Mouse (Mus musculus) layer of hippocampus, adult 9-11 months (tissue): ENCODE results near the gene Lypd3.

Experiments
- DNase-seq: peaks from one replicate; pipeline ENCODE4 v3.0.0; 2022

The Lypd3 gene

GRCm38 (mm10) chr7:24636264-24636663 lies at the start of gene Lypd3:
Gene Lypd3 (plus strand): TSS chr7:24636550.
- no peak for DNase-seq

GRCm38 (mm10) chr7:24586828-24587227 lies 49.5 kb upstream of the Lypd3 start:
- DNase-seq = no peak

DNA sequence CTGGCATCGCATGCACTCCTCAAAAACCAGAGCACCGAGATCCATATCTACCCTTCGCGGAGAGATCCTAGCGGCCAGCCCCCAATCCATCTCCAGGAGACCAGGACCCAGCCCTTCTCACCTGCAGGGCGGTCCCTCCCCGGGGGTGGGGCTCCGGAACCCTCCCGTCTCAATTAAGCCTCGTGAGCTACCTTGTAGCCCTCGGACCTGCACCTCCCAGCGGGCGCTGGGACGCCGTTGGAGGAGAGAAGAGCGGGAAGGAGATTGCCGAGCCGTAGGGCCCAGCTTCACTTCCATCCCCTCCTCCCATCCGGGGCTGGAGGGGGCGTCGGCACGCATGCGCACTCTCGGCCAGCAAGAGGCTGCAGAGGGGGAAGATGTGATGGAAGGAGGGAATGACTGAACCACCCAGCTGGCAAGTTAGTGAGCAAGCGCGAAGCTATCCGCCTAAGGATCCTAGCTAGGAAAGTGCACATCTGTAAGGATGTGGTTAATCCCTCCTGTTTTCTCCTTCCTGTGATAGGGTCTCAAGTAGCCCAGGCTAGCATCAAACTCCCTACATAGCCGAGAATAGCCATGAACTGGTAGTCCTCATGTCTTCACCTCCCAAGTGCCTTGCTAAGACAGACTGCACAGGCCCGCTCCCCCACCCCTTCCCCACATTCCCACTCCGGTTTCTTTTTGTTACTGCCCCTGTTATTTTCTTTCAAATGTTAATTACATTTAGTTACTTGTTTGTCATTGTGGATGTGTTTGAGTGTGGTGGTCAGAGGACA lies 48.8 kb upstream of the Lypd3 start, which contains the start of the genes Ethe1 and Zfp575:
Gene Ethe1, plus strand, starts transcription at position 214 of the 776 bp plus-strand sequence.
Gene Zfp575, minus strand, starts transcription at position 312 of the 776 bp plus-strand sequence.
- DNase-seq = peak; percentile 76

DNA sequence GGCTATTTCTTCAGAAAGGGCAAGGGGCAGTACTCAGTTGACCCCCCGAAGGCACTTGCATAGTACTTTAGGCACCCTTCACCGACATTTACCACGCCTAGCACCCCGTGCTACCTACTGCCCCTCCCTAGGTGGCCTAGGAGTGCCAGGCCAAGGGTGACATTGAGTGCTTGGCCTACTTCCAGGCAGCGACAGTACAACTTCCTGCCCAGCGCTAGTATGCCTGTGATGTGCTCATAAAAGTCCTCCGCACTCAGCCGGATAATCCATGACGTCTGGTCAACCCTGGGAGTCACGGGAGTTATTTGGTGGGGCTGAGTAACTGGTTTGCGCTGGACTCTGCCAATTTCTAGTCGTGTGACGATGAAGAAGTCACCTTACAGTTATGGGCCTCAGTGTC lies 48.0 kb upstream of the Lypd3 start:
- DNase-seq = no peak

DNA sequence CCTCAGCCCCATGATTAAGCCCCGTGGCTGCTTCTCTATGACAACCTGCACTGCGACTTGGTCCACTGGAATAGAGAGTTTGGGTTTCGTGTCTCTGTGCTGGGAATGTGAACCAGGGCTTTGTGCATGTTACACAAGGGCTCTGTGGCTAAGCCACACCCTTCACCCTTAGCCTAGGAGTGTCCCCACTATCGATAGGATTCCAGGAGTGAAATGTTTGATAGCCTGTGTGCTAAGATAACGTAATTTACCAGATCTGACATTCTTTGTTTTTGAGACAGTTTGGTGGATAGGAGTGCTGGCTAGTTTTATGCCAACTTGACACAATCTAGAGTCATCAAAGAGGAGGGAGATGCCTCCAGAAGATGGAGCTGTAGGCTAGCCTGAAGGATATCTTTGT lies 44.6 kb upstream of the Lypd3 start:
- DNase-seq = no peak

GRCm38 (mm10) chr7:24592163-24592562 lies 44.2 kb upstream of the Lypd3 start:
- no peak for DNase-seq

GRCm38 (mm10) chr7:24592781-24593180 lies 43.6 kb upstream of the Lypd3 start:
- no peak for DNase-seq

- DNase-seq = peak; percentile 63
Observed at GRCm38 (mm10) chr7:24593621-24594308, 42.6 kb upstream of the Lypd3 start.

- no peak for DNase-seq
Observed at GRCm38 (mm10) chr7:24594309-24594803, 42.0 kb upstream of the Lypd3 start.

- no peak for DNase-seq
Observed at GRCm38 (mm10) chr7:24595464-24595863, 40.9 kb upstream of the Lypd3 start.

- DNase-seq = no peak
Observed at GRCm38 (mm10) chr7:24598121-24598520, 38.2 kb upstream of the Lypd3 start.

- DNase-seq = no peak
Observed at GRCm38 (mm10) chr7:24599211-24600067, 36.9 kb upstream of the Lypd3 start.

- DNase-seq = peak; percentile 94
Observed at GRCm38 (mm10) chr7:24600941-24601597, 35.3 kb upstream of the Lypd3 start.

GRCm38 (mm10) chr7:24605561-24605960 lies 30.8 kb upstream of the Lypd3 start:
- no peak for DNase-seq

DNA sequence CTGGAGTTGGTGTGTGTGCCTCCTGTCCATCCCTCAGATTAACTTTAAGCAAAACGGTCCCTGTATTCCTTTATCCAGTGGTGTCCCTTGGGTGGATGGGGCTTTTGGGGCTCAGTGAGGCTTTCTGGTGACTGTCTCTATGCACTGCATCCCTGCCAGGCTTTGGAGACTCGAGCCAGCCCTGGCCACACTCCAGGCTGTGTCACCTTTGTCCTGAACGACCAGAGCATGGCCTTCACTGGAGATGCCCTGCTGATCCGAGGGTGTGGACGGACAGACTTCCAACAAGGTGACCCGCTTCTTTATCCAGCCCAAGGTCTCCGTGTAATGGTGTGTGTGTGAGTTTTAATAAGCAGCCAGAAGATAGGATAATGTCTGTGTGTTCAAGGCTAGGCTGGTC lies 30.3 kb upstream of the Lypd3 start:
- DNase-seq = no peak

DNA sequence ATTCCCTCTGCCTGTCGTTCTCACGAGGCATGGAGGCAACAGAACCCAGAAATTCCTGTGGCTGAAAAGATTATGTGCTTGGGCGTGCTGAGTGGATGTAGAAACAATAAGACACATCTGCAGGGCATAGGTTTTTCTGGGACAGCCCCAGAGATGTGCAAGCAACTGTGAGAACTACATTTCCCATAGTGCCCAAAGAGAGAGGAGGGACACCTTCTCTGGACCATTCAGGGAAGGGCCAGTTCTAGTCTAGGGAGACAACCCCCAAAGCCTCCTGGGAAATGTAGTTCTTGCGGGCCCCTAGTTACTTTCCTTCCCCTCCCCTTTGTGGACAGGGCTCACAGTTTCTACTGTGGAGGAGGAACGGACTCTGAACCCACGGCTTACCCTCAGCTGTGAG lies 28.3 kb upstream of the Lypd3 start:
- peak; percentile 56 for DNase-seq

DNA sequence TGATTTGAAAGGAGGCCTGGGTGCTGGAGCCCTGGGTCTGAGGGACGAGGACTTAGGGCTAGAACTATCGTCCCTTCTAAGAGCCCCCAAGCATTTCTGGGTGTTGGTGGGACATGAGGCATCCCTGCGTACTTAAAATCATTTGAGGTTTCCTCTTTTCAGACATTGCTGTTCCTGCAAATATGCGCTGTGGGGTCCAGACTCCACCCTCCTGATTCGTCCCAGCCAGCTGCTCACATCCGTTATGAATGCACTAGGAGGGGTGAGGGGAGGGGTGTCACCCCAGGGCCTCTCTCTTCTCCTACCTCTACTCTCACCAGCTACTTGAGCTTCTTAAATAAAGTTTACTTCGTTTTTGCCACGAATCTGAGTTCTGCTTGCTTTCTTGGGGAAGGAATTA lies 27.8 kb upstream of the Lypd3 start:
- DNase-seq = no peak

DNA sequence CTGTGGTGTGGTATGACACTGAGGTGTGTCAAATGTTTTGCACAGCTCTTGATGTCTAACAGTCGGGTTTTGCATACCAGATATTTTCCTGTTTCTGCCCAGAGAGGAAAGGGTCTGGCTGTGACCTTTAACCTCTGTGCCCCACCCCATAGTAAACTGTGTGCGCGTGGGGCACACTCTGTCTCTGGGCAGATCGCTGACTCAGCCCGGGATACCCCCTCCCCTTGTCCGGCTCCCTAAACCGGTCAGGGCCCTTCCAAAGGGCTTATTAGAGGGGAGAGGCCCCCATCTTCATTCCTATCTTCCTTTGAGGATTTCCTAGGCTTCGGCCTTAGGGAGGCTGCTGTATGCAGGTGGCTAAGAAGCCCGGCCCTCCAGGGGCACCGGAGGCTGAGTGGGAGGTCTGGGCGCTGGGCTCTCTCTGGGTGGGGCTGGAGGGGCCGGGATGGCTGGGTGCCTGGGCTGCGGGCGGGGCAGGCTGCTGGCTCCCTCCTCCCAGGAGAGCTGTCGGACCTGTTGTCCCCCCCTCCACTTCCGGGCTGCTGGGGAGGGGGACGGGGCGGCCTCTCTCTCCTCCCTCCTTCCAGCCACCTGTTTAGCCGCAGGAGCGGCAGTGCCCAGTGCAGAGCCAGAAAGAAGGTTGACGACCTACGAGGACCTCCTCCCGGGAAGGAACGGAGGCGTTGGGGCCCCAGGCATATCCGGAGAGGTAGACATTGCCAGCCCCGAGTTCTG lies 26.0 kb upstream of the Lypd3 start, which contains the start of gene Phldb3:
Gene Phldb3, plus strand, starts transcription at position 620 of the 735 bp plus-strand sequence.
- DNase-seq = no peak

DNA sequence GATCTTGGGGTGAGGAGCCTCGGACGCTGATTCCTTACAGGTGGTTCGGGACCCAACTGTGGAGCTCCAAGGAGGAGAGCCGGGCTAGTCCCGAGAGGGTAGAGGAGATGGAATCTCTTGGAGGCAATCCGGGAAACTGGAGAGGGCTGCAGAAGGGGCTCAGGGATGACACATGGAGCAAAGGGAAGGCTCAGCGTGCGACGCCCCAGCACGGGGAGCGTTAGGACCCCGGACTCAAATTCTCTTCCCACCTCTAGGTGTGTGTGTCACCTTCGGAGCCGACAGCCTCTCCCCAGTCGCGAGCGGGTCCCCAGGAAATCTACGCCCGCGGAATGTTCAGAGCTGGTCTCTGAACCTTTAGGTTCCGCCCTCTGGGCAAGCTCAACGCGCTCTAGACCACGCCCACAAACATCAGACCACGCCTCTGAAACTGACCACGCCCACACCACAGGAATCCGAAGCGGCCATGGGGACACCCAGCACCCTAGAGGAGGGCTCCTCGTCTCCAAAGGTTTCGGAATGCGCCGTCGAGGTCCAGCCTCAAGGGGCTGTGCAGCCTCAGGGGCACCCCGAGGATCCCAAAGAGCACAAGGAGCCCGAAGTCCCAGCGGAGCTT lies 25.4 kb upstream of the Lypd3 start:
- DNase-seq = peak; percentile 63

DNA sequence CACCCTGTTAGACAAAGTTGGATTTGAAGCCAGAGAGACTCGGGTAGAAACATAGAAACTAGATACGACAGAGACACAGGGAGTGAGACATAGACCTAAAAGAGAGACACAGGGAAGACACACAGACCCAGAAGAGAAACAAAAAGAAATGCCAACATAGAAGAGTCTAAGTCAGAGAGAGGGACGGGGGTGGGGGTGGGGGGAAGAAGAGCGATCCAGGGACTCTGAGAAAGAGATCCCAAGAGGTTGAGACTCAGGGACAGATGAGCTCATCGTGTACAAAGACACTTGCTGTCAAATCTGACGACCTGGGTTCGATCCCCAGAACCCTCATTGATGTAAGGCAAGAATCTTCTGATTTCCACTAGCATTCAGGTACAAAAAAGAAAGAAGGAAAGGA lies 24.6 kb upstream of the Lypd3 start:
- no peak for DNase-seq

GRCm38 (mm10) chr7:24612308-24612910 lies 23.9 kb upstream of the Lypd3 start:
- DNase-seq = no peak
